ENCODE assay signal across 8 mouse cellular contexts in genomic region chr11:117265981-117266905, GRCm38 (mm10).
A peak's percentile ranks its signal among the peaks of the same experiment; 100 is the strongest.
DNase-seq lines count a peak whose midpoint lies in the region; ATAC-seq and TF ChIP-seq lines count a peak whose summit lies in the region.

No protein-coding gene starts in this region.

- peak overlapping the region; percentile 72 for H3K4me2 ChIP-seq in CH12.LX (ENCODE audit: insufficient read depth, low read depth, poor library complexity, severe bottlenecking)
- peak overlapping the region; percentile 86 for H3K4me2 ChIP-seq in hindbrain, embryonic 15.5 days

- TF ChIP-seq CTCF in CH12.LX (conservative IDR thresholded peaks at IDR 0.05 in 1 of 2, IDR thresholded peaks at IDR 0.05 in 1 of 2; ENCODE audit: low read depth in 2 of 2, low read length in 2 of 2): no peak
- no peak for TF ChIP-seq CTCF in bone marrow macrophage, adult 2 months (IDR thresholded peaks at IDR 0.05; ENCODE audit: low read depth, low read length)
- TF ChIP-seq CTCF in gastrocnemius, adult 2 months (IDR thresholded peaks at IDR 0.05): no peak

- peak overlapping the region; percentile 62 for H3K27ac ChIP-seq in CH12.LX (ENCODE audit: insufficient read depth, low read depth)
- no peak overlapping the region for H3K27ac ChIP-seq in bone marrow macrophage, adult 2 months (ENCODE audit: insufficient read depth, low read depth, low read length)
- H3K27ac ChIP-seq in gastrocnemius, adult 2 months: peak overlapping the region; percentile 90
- H3K27ac ChIP-seq in hindbrain, embryonic 15.5 days (replicated peaks): peak overlapping the region; percentile 63

- TF ChIP-seq POLR2A in CH12.LX (IDR thresholded peaks at IDR 0.05; ENCODE audit: low read depth, low read length): peak; percentile 50; the same call in 1 of the 2 replicates
- TF ChIP-seq POLR2A in bone marrow macrophage, adult 2 months (IDR thresholded peaks at IDR 0.05; ENCODE audit: borderline replicate concordance, low read depth, low read length): no peak

- no peaks in the 10 kb centered on the region for H3K27me3 ChIP-seq in CH12.LX (replicated peaks)
- H3K27me3 ChIP-seq in hindbrain, embryonic 15.5 days: 0 out of 2 replicates have a peak, but pooled peaks cover 3% of the 10 kb centered on the region
- H3K27me3 ChIP-seq in megakaryocyte, embryonic 14.5 days (replicated peaks): peaks cover 70% of the 10 kb centered on the region

- H3K79me2 ChIP-seq in CH12.LX (replicated peaks; ENCODE audit: control insufficient read depth, extremely low read depth, insufficient read depth, poor library complexity, severe bottlenecking): peaks cover 35% of the 10 kb centered on the region

- H3K36me3 ChIP-seq in CH12.LX (replicated peaks in 1 of 2; ENCODE audit: control insufficient read depth in 1 of 2, insufficient read depth in 1 of 2, low read length in 1 of 2): peaks cover 0 to 14% of the 10 kb centered on the region in 2 experiments
- H3K36me3 ChIP-seq in hindbrain, embryonic 15.5 days: no peaks in the 10 kb centered on the region
- no peaks in the 10 kb centered on the region for H3K36me3 ChIP-seq in megakaryocyte, embryonic 14.5 days (replicated peaks; ENCODE audit: low read length)

- intact Hi-C loops in gastrocnemius, adult 2 months (cut with DNase I): loop anchor here (2.0 kb wide), 1 partner anchor 19 kb away; no protein-coding TSS in a partner anchor
- intact Hi-C loops in left cerebral cortex, postnatal 14 days (cut with DNase I): loop anchor here (5.0 kb wide), 1 partner anchor 46 kb away; no protein-coding TSS in a partner anchor

- in situ Hi-C loops in CH12.LX (cut with MboI; ENCODE audit: low pct_ligation_motif_present, low pct_unique_long_range_greater_than_20kb, low sequenced_read_pairs): loop anchor here (5.0 kb wide), 2 partner anchors 34 to 41 kb away; no protein-coding TSS in a partner anchor

- peak overlapping the region; percentile 69 to 95 (median 90) for H3K4me3 ChIP-seq in CH12.LX (replicated peaks in 1 of 3; ENCODE audit: low read depth in 2 of 3, low read length in 2 of 3, poor library complexity in 1 of 3)
- H3K4me3 ChIP-seq in bone marrow macrophage, adult 2 months (ENCODE audit: insufficient read depth, low read length): peak overlapping the region; percentile 54
- peak overlapping the region; percentile 92 for H3K4me3 ChIP-seq in gastrocnemius, adult 2 months
- H3K4me3 ChIP-seq in hindbrain, embryonic 15.5 days: peak overlapping the region; percentile 51
- H3K4me3 ChIP-seq in megakaryocyte, embryonic 14.5 days (replicated peaks): peak overlapping the region; percentile 92

- TF ChIP-seq RAD21 in CH12.LX (IDR thresholded peaks at IDR 0.05; ENCODE audit: low read depth, low read length): no peak; the same call in 1 of the 2 replicates

- peak; percentile 69 for ATAC-seq in hindbrain, embryonic 15.5 days (ENCODE audit: low FRiP score, low read depth)

- WGBS in hindbrain, embryonic 15.5 days: under 1% methylated on average over 67 of the region's 69 CpGs

- peaks cover 29 to 73% of the 10 kb centered on the region in 2 experiments for H3K4me1 ChIP-seq in CH12.LX (ENCODE audit: control insufficient read depth in 1 of 2, insufficient read depth in 2 of 2)
- H3K4me1 ChIP-seq in bone marrow macrophage, adult 2 months (ENCODE audit: control insufficient read depth, insufficient read depth, low read length): peaks cover 8% of the 10 kb centered on the region; the same call in 1 of the 2 replicates
- H3K4me1 ChIP-seq in hindbrain, embryonic 15.5 days (replicated peaks): peaks cover 51% of the 10 kb centered on the region
- peaks cover 77% of the 10 kb centered on the region for H3K4me1 ChIP-seq in megakaryocyte, embryonic 14.5 days

- H3K9me3 ChIP-seq in CH12.LX (replicated peaks; ENCODE audit: low read length): no peaks in the 10 kb centered on the region
- H3K9me3 ChIP-seq in hindbrain, embryonic 15.5 days: no peaks in the 10 kb centered on the region
- no peaks in the 10 kb centered on the region for H3K9me3 ChIP-seq in megakaryocyte, embryonic 14.5 days

- H3K9ac ChIP-seq in CH12.LX (ENCODE audit: insufficient read depth, low read depth): peak overlapping the region; percentile 82
- H3K9ac ChIP-seq in hindbrain, embryonic 15.5 days: peak overlapping the region; percentile 55

- DNase-seq in CH12.LX (ENCODE audit: extremely low read depth): peak; percentile 85
- DNase-seq in gastrocnemius, adult 2 months: peak; percentile 91
- DNase-seq in left cerebral cortex, postnatal 14 days (ENCODE audit: low spot score in 2 of 2): peak; percentile 56 to 58
- peak; percentile 74 for DNase-seq in right cerebral cortex, postnatal 14 days
- peak; percentile 62 for DNase-seq in urinary bladder, postnatal 25 days (ENCODE audit: low spot score)

- dilution Hi-C loops in CH12.LX (cut with MboI; ENCODE audit: extremely low pct_ligation_motif_present, extremely low pct_unique_long_range_greater_than_20kb, low sequenced_read_pairs): no loop called here

- TF ChIP-seq EP300 in CH12.LX (IDR thresholded peaks at IDR 0.05; ENCODE audit: low read length): 0 out of 2 replicates have a peak, but pooled peaks have one; percentile 26

TF ChIP-seq in CH12.LX, 34 proteins besides CTCF, POLR2A, EP300 and RAD21:
- TF ChIP-seq IRF4 (IDR thresholded peaks at IDR 0.05; ENCODE audit: low read depth, low read length) (peak; percentile 53; the same call in 1 of the 2 replicates), KAT2A (IDR thresholded peaks at IDR 0.05; ENCODE audit: insufficient replicate concordance, low read length) (0 out of 2 replicates have a peak, but pooled peaks have one; percentile 57), MYC (IDR thresholded peaks at IDR 0.05; ENCODE audit: low read depth, low read length) (no peak), SMC3 (IDR thresholded peaks at IDR 0.05; ENCODE audit: low read depth, low read length) (no peak; the same call in 1 of the 2 replicates), MAFK (IDR thresholded peaks at IDR 0.05; ENCODE audit: insufficient replicate concordance, low read length) (no peak), ELF1 (IDR thresholded peaks at IDR 0.05; ENCODE audit: low read depth, low read length) (peak; percentile 63; the same call in 1 of the 2 replicates), GABPA (IDR thresholded peaks at IDR 0.05; ENCODE audit: insufficient replicate concordance, low read depth, low read length) (no peak), NELFE (IDR thresholded peaks at IDR 0.05; ENCODE audit: low read depth, low read length) (peak; percentile 69; the same call in 1 of the 2 replicates), SIN3A (IDR thresholded peaks at IDR 0.05; ENCODE audit: low read length) (peak; percentile 77), ZKSCAN1 (IDR thresholded peaks at IDR 0.05; ENCODE audit: borderline replicate concordance, low read depth, low read length) (no peak), JUND (conservative IDR thresholded peaks at IDR 0.05; ENCODE audit: low read depth, low read length) (no peak), MAX (IDR thresholded peaks at IDR 0.05; ENCODE audit: low read length) (peak; percentile 57; the same call in 1 of the 2 replicates), NRF1 (IDR thresholded peaks at IDR 0.05; ENCODE audit: low read depth, low read length) (peak; percentile 25; the same call in 1 of the 2 replicates), UBTF (IDR thresholded peaks at IDR 0.05; ENCODE audit: low read depth, low read length) (peak; percentile 68; the same call in 1 of the 2 replicates), ZMIZ1 (IDR thresholded peaks at IDR 0.05; ENCODE audit: low read depth, low read length) (peak; percentile 75; the same call in 1 of the 2 replicates), PAX5 (IDR thresholded peaks at IDR 0.05; ENCODE audit: low read length) (no peak), BHLHE40 (IDR thresholded peaks at IDR 0.05; ENCODE audit: low read depth, low read length) (peak; percentile 96), ETS1 (conservative IDR thresholded peaks at IDR 0.05; ENCODE audit: low read depth, low read length) (peak; percentile 82), MAZ (IDR thresholded peaks at IDR 0.05; ENCODE audit: low read depth, low read length) (peak; percentile 96), MEF2A (IDR thresholded peaks at IDR 0.05; ENCODE audit: borderline replicate concordance, low read depth, low read length) (peak; percentile 77; the same call in 1 of the 2 replicates), CHD2 (IDR thresholded peaks at IDR 0.05; ENCODE audit: low read length) (peak; percentile 81), MXI1 (IDR thresholded peaks at IDR 0.05; ENCODE audit: low read depth, low read length) (no peak; the same call in 1 of the 2 replicates), POLR2AphosphoS2 (IDR thresholded peaks at IDR 0.05; ENCODE audit: low read depth, low read length) (0 out of 2 replicates have a peak, but pooled peaks have one; percentile 45), RCOR1 (conservative IDR thresholded peaks at IDR 0.05; ENCODE audit: low read depth, low read length) (peak; percentile 79), USF1 (IDR thresholded peaks at IDR 0.05; ENCODE audit: low read depth, low read length) (no peak), TCF12 (IDR thresholded peaks at IDR 0.05; ENCODE audit: low read depth, low read length) (peak; percentile 86), USF2 (conservative IDR thresholded peaks at IDR 0.05; ENCODE audit: low read depth, low read length) (no peak)
